Mouse (Mus musculus) liver, embryonic 11.5 days (tissue): ENCODE data around the gene Fdx1. TPM values are rescaled to one million over a fixed set of nuclear protein-coding genes. Genes with fewer than 3 reads are reported as not detected.

Source experiments
- ATAC-seq: fragments of 200-750 bp; cut with Nextera tagmentation; replicated peaks from 2 replicates; pipeline ENCODE4 v1.8.0; 2017; ENCODE audit warnings: moderate number of reproducible peaks, mild to moderate bottlenecking, moderate TSS enrichment, moderate library complexity; ENCODE audit not compliant: low FRiP score
- DNase-seq: peaks from one replicate; pipeline ENCODE4 v3.0.0-alpha.2; 2017; ENCODE audit warnings: low spot score
- H3K27ac ChIP-seq: fragments of 300-500 bp; sonication (generic); 2 replicates; pipeline ENCODE4 v1.5.1; 2014; ENCODE audit warnings: mild to moderate bottlenecking, low read depth, low read length, control low read depth
- H3K27me3 ChIP-seq: fragments of 300-500 bp; sonication (generic); replicated peaks from 2 replicates; pipeline ENCODE4 v1.6.1; 2014; ENCODE audit warnings: low read length, mixed read lengths; ENCODE audit not compliant: control insufficient read depth, insufficient read depth
- H3K36me3 ChIP-seq: fragments of 300-500 bp; sonication (generic); 2 replicates; pipeline ENCODE4 v1.6.1; 2014; ENCODE audit warnings: mild to moderate bottlenecking, low read length, moderate library complexity, mixed read lengths; ENCODE audit not compliant: control insufficient read depth, insufficient read depth
- H3K4me1 ChIP-seq: fragments of 300-500 bp; sonication (generic); replicated peaks from 2 replicates; pipeline ENCODE4 v1.6.1; 2014; ENCODE audit warnings: low read length, mixed read lengths; ENCODE audit not compliant: control insufficient read depth, insufficient read depth
- H3K4me2 ChIP-seq: fragments of 300-500 bp; sonication (generic); 2 replicates; pipeline ENCODE4 v1.6.1; 2014; ENCODE audit warnings: mild to moderate bottlenecking, control low read depth, moderate library complexity
- H3K4me3 ChIP-seq: fragments of 300-500 bp; sonication (generic); 2 replicates; pipeline ENCODE4 v1.5.1; 2014; ENCODE audit warnings: low read depth, low read length, control low read depth
- H3K9ac ChIP-seq: fragments of 300-500 bp; sonication (generic); 2 replicates; pipeline ENCODE4 v1.6.1; 2014; ENCODE audit warnings: low read depth, low read length, control low read depth
- H3K9me3 ChIP-seq: fragments of 300-500 bp; sonication (generic); 2 replicates; pipeline ENCODE4 v1.6.1; 2016; ENCODE audit warnings: low read length, inconsistent platforms, mixed read lengths; ENCODE audit not compliant: control insufficient read depth
- WGBS: fragments of 180-500 bp; shearing (Covaris S2); extraction: QIAGEN DNeasy Blood & Tissue Kit; methylation state at CpG from one replicate; pipeline ENCODE4 v1.1.7; 2014; 5-methylcytosine and 5-hydroxymethylcytosine counted together
- polyA plus RNA-seq: library from polyadenylated mRNA; unstranded; fragments of >200 nt; fragmentation: Nextera tagmentation; extraction: Ambion mirVana; gene quantifications from 2 replicates; pipeline ENCODE4 v1.2.1, GENCODE M21; 2014

Fdx1 gene
- polyA plus RNA-seq, 1 experiment from 2014 or later = 50.7 TPM

DNA sequence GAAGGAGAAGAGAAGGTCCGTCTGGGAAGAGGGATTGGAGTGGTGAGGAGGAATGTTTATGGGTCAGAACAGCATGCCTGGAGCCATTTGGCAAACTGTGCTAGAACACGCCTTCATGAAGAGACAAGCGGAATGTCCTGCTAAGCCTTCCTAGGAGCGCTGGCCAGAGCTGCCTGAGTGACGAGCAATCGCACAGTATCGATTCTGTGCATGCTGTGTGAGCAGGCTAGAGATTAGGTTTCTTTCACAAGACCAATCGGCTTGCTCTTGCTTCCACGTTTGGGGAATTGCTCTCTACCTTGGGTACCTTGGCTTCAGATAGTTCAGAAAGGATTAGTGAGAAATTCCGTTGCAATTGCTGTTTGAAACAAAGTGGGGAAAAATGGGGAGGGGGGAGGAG is 35.2 kb downstream of the Fdx1 start:
- DNase-seq = no peak

DNA sequence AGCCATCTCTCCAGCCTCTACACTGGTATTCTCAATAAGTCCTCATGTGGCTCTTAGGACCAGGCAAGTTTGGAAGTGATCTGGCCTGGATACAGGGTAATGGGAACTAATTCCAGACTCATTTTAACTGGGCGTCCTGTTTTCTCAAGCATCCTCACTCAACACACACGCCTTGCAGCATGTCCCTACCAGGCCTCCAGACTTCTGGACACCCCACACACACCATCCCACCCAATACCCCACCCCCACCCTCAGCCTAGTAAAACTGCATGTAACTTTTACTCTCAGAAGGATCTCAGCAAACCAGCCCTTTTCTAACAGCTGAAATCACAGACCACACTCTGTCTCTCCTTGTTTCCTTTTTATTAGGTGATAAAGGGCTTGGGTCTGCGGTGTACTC is 35.7 kb downstream of the Fdx1 start:
- no peak overlapping the region for H3K27ac ChIP-seq
- ATAC-seq = no peak
- H3K9ac ChIP-seq = no peak overlapping the region
- DNase-seq = no peak
- no peaks in the 10 kb centered on the region for H3K4me1 ChIP-seq
- H3K4me3 ChIP-seq = no peak overlapping the region
- H3K4me2 ChIP-seq = peak overlapping the region; percentile 9; the same call in 1 of the 2 replicates
- H3K36me3 ChIP-seq = no peaks in the 10 kb centered on the region
- 67% methylated on average over 3 of the region's 3 CpGs for WGBS
- no peaks in the 10 kb centered on the region for H3K9me3 ChIP-seq
- H3K27me3 ChIP-seq = no peaks in the 10 kb centered on the region

More for the DNA sequence above, 35.2 kb downstream of the Fdx1 start:
- Histone ChIP-seq H3K36me3 (no peaks in the 10 kb centered on the region), H3K4me3 (no peak overlapping the region), H3K27me3 (no peaks in the 10 kb centered on the region), H3K9me3 (no peaks in the 10 kb centered on the region), H3K9ac (no peak overlapping the region), H3K4me2 (peak overlapping the region; percentile 9; the same call in 1 of the 2 replicates), H3K27ac (no peak overlapping the region), H3K4me1 (no peaks in the 10 kb centered on the region)
- 54% methylated on average over 10 of the region's 10 CpGs for WGBS
- ATAC-seq = no peak

DNA sequence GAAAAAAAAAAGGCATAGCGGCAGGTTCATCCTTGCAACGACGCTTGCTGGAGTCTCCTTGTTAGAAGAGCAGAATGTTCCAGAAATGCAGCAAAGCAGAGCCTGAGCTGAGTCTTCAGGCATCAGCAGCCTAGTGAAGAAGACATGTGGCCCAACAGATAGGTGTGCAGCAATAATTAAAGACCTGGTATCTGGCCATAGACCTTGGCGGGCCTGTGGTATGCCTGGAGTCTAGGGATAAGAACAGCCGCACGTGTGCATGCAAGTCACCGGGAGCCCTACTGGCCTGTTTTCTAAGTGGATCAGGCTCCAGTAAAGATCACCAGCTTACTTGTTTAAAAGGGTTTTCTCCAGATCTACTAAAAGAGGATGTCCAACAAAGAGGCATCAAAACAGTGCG is 36.7 kb downstream of the Fdx1 start:
- Histone ChIP-seq H3K27ac (no peak overlapping the region), H3K9me3 (no peaks in the 10 kb centered on the region), H3K36me3 (no peaks in the 10 kb centered on the region), H3K27me3 (no peaks in the 10 kb centered on the region), H3K4me2 (no peak overlapping the region), H3K4me3 (no peak overlapping the region), H3K4me1 (no peaks in the 10 kb centered on the region), H3K9ac (no peak overlapping the region)
- ATAC-seq (no peak; the same call in 1 of the 2 replicates), DNase-seq (no peak)
- 80% methylated on average over 8 of the region's 8 CpGs for WGBS

DNA sequence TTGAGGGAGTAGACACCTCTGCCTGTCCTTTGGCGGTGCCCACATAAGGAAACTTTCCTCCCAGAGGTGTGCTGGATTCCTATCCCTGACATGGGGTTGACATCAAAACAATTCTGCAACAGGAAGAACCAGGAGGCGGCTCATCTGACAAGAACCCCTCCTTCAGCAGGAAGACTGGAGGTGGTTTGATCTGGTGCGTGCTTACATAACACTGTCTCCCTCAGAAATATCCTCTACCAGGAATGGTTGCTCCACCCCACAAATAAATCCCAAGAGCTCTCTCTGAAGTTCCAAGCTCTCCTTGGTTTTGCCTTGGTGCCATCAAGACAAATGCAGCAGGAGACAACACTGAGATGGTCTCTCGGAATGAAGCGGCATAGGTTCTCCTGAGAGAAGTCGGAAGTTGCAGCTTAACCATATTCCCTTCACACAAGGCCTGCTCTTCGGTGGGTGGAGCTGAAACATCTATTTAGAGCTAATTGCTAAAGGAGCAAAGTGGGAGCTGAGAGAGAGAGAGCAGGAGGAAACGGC is 38.7 kb downstream of the Fdx1 start:
- DNase-seq (no peak), ATAC-seq (no peak)
- Histone ChIP-seq H3K27me3 (no peaks in the 10 kb centered on the region), H3K4me2 (no peak overlapping the region), H3K9me3 (no peaks in the 10 kb centered on the region), H3K36me3 (no peaks in the 10 kb centered on the region), H3K27ac (no peak overlapping the region), H3K4me3 (no peak overlapping the region), H3K4me1 (no peaks in the 10 kb centered on the region), H3K9ac (no peak overlapping the region)
- WGBS = 71% methylated on average over 8 of the region's 8 CpGs

DNA sequence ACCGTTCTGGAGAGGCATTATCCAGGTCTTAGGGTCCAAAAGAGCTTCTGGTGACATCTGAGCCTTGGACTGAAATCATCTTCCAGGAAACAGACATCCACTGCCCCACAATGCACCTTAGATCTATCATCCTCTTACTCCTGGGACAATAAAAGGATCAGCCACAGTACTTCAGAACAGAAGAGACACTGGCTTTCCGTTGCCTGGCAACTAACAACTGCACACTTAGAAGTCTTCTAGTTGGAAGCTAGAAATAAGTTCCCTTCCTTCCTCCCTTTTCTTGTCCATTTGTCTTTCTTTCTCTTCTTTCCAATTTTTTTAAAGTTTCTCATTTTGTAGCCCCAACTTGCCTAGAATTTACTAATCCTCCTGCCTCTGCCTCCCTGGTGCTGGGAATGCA is 40.6 kb downstream of the Fdx1 start:
- Histone ChIP-seq H3K9ac (no peak overlapping the region), H3K27ac (no peak overlapping the region), H3K4me1 (no peaks in the 10 kb centered on the region), H3K4me3 (no peak overlapping the region), H3K4me2 (no peak overlapping the region), H3K36me3 (no peaks in the 10 kb centered on the region), H3K27me3 (no peaks in the 10 kb centered on the region), H3K9me3 (no peaks in the 10 kb centered on the region)
- no peak for ATAC-seq
- no peak for DNase-seq
- WGBS = 86% methylated on average over 2 of the region's 2 CpGs

DNA sequence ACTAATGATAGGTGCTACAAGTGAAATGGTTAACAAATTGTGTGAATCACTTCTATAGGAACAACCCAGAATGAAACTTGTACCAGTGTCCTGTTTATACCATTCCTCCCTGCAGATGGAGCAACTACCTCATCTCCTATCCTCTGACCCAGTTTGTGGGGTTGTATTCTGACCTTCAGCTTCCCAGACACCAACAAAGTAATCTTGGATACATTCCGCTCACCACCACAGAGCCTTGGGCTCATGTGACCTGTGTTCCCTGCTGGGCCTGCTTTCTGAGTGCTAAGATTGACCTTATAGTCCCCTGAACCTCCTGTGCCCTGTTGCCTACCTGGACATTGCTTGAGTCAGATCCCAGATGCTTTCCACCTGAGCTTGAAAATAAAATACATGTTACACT is 47.8 kb downstream of the Fdx1 start:
- DNase-seq (no peak), ATAC-seq (no peak)
- Histone ChIP-seq H3K36me3 (no peaks in the 10 kb centered on the region), H3K4me2 (no peak overlapping the region), H3K27ac (no peak overlapping the region), H3K27me3 (no peaks in the 10 kb centered on the region), H3K9ac (no peak overlapping the region), H3K9me3 (no peaks in the 10 kb centered on the region), H3K4me1 (no peaks in the 10 kb centered on the region), H3K4me3 (no peak overlapping the region)
- WGBS = 77% methylated on average over 1 of the region's 1 CpGs

DNA sequence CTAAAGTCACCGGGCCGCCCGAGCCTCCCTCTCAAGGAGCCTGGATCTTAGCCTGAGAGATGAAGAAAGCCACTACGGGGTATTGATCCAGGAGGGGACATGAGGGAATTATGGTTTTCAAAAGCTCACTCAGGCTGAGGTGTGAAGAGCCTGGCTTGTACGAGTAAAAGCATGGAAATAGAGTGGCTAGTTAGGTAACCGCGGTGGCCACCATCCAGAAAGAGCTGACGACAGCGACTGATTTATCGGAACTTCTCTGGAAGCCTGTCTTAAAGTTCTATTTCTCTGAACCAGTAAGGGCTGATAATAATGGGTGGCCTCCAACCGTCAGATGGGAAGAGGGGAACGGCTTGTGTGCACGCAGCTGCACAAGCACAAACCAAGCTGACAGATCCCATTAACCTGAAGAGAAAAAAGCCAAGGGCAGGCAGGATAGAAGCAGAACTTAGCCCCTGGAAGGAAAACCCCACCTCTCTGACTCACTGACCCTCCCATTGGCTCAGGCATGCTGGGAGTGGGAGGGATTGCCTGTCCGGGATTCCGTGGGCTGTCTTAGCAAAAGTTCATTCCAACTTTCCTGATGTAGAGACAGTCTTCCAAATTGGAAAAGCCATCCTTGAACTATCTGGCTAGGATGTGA is 48.8 kb downstream of the Fdx1 start:
- no peak overlapping the region for H3K9ac ChIP-seq
- no peak overlapping the region for H3K4me2 ChIP-seq
- H3K36me3 ChIP-seq = no peaks in the 10 kb centered on the region
- H3K4me3 ChIP-seq = no peak overlapping the region
- no peak overlapping the region for H3K27ac ChIP-seq
- H3K4me1 ChIP-seq = no peaks in the 10 kb centered on the region
- DNase-seq = no peak
- no peaks in the 10 kb centered on the region for H3K9me3 ChIP-seq
- H3K27me3 ChIP-seq = no peaks in the 10 kb centered on the region
- no peak for ATAC-seq
- WGBS = 77% methylated on average over 15 of the region's 15 CpGs

DNA sequence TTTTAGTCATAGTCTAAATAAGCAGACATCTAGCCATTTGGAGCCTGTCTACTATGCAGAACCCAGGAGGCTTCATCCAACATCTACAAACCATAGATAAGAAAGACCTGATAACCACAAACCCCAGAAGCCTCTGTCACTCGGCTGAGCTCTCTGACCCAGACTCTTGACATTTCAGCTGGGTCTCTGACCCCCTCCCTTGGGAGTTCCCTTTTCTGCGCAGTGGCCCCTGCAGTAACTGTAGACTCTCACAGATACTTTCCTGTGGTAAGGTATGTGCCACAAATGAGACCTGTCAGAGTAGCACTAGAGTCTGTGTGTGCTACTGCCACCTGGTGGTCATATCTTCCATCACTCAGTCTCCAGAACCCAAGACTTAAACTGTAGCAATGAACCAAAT is 54.5 kb downstream of the Fdx1 start:
- no peak overlapping the region for H3K27ac ChIP-seq
- 2% methylated on average over 2 of the region's 2 CpGs for WGBS
- no peak overlapping the region for H3K9ac ChIP-seq
- no peak overlapping the region for H3K4me2 ChIP-seq
- no peaks in the 10 kb centered on the region for H3K4me1 ChIP-seq
- peak; percentile 45 for DNase-seq
- peak; percentile 65; the same call in 1 of the 2 replicates for ATAC-seq
- no peak overlapping the region for H3K4me3 ChIP-seq
- no peaks in the 10 kb centered on the region for H3K27me3 ChIP-seq
- no peaks in the 10 kb centered on the region for H3K36me3 ChIP-seq
- no peaks in the 10 kb centered on the region for H3K9me3 ChIP-seq

DNA sequence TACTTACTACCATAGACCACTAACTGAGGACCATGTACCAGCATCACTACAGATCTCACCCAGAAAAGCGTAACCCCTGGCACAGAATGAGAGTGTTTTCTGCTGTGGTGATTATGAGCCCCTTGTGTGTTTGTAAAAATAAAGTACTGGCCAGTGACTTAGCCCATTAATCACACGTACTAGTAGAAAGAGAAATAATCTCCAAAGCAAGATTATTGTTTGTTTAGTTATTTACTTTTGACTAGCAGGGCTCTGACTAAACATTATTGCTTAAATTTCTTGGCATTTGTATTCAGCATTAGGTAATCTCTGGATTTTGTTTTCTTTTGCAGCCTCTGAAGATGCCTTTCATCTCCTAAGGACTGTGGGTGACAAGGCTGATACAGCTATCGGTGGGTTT is 55.1 kb downstream of the Fdx1 start:
- no peaks in the 10 kb centered on the region for H3K27me3 ChIP-seq
- no peaks in the 10 kb centered on the region for H3K4me1 ChIP-seq
- no peak overlapping the region for H3K27ac ChIP-seq
- H3K36me3 ChIP-seq = no peaks in the 10 kb centered on the region
- DNase-seq = no peak
- H3K9ac ChIP-seq = no peak overlapping the region
- no peak for ATAC-seq
- WGBS = 64% methylated on average over 3 of the region's 3 CpGs
- H3K4me2 ChIP-seq = no peak overlapping the region
- no peaks in the 10 kb centered on the region for H3K9me3 ChIP-seq
- no peak overlapping the region for H3K4me3 ChIP-seq
